Mouse (Mus musculus) heart, embryonic 15.5 days (tissue): ENCODE results near the gene Dscam. TPM values are rescaled to one million over a fixed set of nuclear protein-coding genes. Genes with fewer than 3 reads are reported as not detected.

Source experiments
- ATAC-seq: fragments of 200-750 bp; cut with Nextera tagmentation; replicated peaks from 2 replicates; pipeline ENCODE4 v1.8.0; 2017; ENCODE audit warnings: low read depth, moderate TSS enrichment; ENCODE audit not compliant: insufficient number of reproducible peaks, insufficient read depth, low FRiP score
- H3K27ac ChIP-seq: fragments of 300-500 bp; sonication (generic); 2 replicates; pipeline ENCODE4 v1.5.1; 2015; ENCODE audit warnings: mild to moderate bottlenecking, inconsistent platforms
- H3K27me3 ChIP-seq: fragments of 300-500 bp; sonication (generic); 2 replicates; pipeline ENCODE4 v1.6.1; 2015; ENCODE audit warnings: inconsistent platforms
- H3K36me3 ChIP-seq: fragments of 300-500 bp; sonication (generic); 2 replicates; pipeline ENCODE4 v1.6.1; 2015; ENCODE audit warnings: mild to moderate bottlenecking, inconsistent platforms
- H3K4me1 ChIP-seq: fragments of 300-500 bp; sonication (generic); replicated peaks from 2 replicates; pipeline ENCODE4 v1.6.1; 2015; ENCODE audit warnings: inconsistent platforms
- H3K4me2 ChIP-seq: fragments of 300-500 bp; sonication (generic); 2 replicates; pipeline ENCODE4 v1.6.1; 2015; ENCODE audit warnings: inconsistent platforms, mild to moderate bottlenecking, moderate library complexity
- H3K4me3 ChIP-seq: fragments of 300-500 bp; sonication (generic); 2 replicates; pipeline ENCODE4 v1.5.1; 2015; ENCODE audit warnings: mild to moderate bottlenecking, inconsistent platforms
- H3K9ac ChIP-seq: fragments of 300-500 bp; sonication (generic); 2 replicates; pipeline ENCODE4 v1.6.1; 2015; ENCODE audit warnings: mild to moderate bottlenecking, inconsistent platforms
- H3K9me3 ChIP-seq: fragments of 300-500 bp; sonication (generic); replicated peaks from 2 replicates; pipeline ENCODE4 v1.6.1; 2016; ENCODE audit warnings: inconsistent platforms
- WGBS: fragments of 180-500 bp; shearing (Covaris S2); methylation state at CpG from one replicate; pipeline ENCODE4 v1.1.7; 2015; ENCODE audit warnings: mixed read lengths; 5-methylcytosine and 5-hydroxymethylcytosine counted together
- polyA plus RNA-seq: library from polyadenylated mRNA; unstranded; fragments of >200 nt; fragmentation: Nextera tagmentation; extraction: Ambion mirVana; gene quantifications from 2 replicates; pipeline ENCODE4 v1.2.1, GENCODE M21; 2015

Gene Dscam
- polyA plus RNA-seq, 1 experiment from 2014 or later: not detected

DNA sequence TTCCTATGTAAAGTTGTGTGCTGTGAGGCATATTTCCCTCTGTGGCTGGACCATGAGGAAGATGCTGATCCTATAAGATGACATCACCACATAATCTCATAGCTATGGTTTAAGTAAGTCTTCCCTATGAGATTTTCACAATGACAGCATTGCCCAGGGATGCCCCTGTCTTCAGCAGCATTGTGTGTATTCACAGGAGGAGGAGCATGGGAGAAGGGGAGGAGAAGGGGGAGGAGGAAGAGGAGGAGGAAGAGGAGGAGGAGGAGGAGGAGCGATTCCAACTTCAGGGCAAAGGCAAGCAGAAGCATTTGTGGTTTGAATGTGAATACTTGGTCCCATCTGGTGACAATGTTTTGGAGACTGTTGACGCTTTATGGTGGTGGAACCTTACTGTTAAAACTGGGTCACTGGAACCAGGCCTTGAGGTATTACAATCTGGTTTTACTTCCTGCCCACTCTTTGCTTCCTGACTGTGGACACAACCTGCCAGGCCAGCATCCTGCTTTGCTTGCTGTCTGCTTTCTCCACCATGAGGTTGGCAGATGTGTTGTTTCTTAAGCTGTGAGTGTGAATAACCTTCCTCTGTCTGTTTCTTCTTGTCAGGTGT is 154.2 kb downstream of the Dscam start:
- ATAC-seq: no peak
- WGBS: 75% methylated on average over 2 of the region's 2 CpGs
- no peak overlapping the region for H3K27ac ChIP-seq

DNA sequence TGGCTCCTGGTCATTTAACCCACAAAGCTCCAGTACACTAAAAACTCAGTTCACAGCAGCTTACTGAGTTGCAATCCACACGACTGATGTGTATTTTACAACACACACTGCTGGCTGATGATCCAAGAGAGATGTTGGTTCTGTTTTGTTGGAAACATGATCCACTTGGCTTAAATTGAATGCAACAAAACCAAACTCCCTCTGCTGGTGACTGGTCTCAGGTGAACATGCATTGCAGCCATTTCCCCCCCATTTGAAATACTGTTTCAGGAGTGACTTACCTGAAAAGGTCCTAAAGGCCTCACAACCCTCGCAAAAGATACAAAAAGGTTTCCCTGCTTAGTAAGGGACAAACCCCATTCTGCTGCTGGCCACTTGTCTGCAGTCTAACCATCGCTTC is 156.2 kb downstream of the Dscam start:
- no peak overlapping the region for H3K4me2 ChIP-seq
- no peaks in the 10 kb centered on the region for H3K4me1 ChIP-seq
- ATAC-seq: no peak
- H3K27me3 ChIP-seq: no peaks in the 10 kb centered on the region
- no peak overlapping the region for H3K9ac ChIP-seq
- no peak overlapping the region for H3K27ac ChIP-seq
- H3K9me3 ChIP-seq: no peaks in the 10 kb centered on the region
- 69% methylated on average over 3 of the region's 3 CpGs for WGBS
- H3K4me3 ChIP-seq: no peak overlapping the region
- H3K36me3 ChIP-seq: no peaks in the 10 kb centered on the region

More for the DNA sequence above, 154.2 kb downstream of the Dscam start:
- Histone ChIP-seq H3K4me1 (no peaks in the 10 kb centered on the region), H3K9ac (no peak overlapping the region), H3K27me3 (no peaks in the 10 kb centered on the region), H3K9me3 (no peaks in the 10 kb centered on the region), H3K4me2 (no peak overlapping the region), H3K4me3 (no peak overlapping the region), H3K36me3 (no peaks in the 10 kb centered on the region)

DNA sequence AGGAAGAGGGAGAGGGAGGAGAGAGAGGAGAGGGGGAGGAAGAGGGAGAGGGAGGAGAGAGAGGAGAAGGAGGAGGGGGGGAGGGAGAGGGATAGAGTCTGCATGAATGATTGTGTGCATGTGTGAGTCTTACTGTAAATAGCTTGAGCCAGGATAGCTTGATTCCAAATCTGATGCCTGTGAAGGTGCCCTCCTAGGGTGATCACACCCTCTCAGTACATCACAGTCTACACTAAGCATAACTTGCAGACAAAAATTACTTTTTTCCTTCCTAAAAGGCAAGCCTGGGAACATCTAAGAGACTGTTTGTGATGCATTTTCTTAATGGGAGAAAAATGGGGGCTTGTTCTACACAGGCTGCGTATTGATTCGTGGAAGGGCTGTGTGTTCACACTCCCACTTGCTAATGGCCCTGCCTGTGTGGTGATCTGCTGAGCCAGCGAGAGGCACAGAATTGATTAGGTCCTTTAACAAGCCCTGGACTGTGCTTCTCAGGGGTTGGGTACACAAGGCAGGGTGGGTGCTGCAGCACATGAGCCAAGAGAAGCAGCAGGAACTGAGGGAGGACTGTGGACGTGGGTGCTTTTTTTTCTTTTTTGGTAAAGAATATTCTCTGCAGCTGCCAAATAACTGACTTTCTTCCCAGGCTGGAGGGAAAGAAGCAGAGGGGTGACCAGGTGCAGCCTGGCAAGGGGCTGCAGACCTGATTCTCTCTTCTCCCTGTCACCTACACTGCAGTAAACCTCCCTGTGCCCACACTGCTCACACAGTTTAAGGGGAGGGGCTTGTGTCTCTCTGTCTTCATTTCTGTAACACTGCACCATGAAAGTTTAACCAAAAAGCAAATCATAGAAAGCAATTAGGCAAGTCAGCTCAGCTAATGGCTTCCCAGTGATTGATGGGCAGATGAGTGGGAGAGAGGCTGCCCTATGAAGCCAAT is 161.2 kb downstream of the Dscam start:
- H3K4me2 ChIP-seq: no peak overlapping the region
- no peaks in the 10 kb centered on the region for H3K27me3 ChIP-seq
- H3K36me3 ChIP-seq: no peaks in the 10 kb centered on the region
- H3K27ac ChIP-seq: no peak overlapping the region
- no peak for ATAC-seq
- no peak overlapping the region for H3K9ac ChIP-seq
- peaks cover 8% of the 10 kb centered on the region for H3K4me1 ChIP-seq
- 58% methylated on average over 4 of the region's 4 CpGs for WGBS
- no peak overlapping the region for H3K4me3 ChIP-seq
- H3K9me3 ChIP-seq: no peaks in the 10 kb centered on the region

DNA sequence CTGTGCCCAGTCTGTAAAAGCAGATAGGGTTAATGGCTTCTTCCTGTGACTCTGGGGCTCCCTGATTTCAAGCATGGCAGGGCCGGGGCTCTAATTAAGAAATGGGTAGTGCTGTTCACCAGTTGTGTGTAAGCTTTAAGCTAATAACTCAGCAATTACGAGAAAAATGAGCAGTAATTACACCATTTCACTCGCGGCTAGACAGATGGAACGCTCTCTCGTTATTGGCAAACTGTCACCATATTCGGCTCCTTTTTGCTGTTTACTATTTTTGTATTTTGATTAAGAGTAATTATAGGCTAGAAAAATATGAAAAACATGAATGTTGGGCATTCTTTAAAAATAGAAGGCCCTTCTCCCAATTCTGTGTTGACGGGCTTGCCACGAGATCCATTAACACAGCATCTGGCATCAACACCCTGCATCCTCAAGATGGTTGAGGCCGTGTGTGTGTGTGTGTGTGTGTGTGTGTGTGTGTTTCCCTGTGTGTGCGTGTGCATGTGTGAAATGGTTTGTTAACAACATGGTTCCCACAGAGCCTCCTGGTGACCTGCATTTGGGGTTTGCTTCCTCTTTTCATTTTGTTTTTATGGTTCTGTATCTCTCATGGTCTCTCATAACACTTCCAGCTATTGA is 162.5 kb downstream of the Dscam start:
- H3K4me1 ChIP-seq: peaks cover 8% of the 10 kb centered on the region
- H3K27me3 ChIP-seq: no peaks in the 10 kb centered on the region
- no peak overlapping the region for H3K27ac ChIP-seq
- no peak overlapping the region for H3K9ac ChIP-seq
- 86% methylated on average over 11 of the region's 11 CpGs for WGBS
- no peak overlapping the region for H3K4me2 ChIP-seq
- ATAC-seq: no peak
- H3K4me3 ChIP-seq: no peak overlapping the region
- H3K9me3 ChIP-seq: no peaks in the 10 kb centered on the region
- no peaks in the 10 kb centered on the region for H3K36me3 ChIP-seq

DNA sequence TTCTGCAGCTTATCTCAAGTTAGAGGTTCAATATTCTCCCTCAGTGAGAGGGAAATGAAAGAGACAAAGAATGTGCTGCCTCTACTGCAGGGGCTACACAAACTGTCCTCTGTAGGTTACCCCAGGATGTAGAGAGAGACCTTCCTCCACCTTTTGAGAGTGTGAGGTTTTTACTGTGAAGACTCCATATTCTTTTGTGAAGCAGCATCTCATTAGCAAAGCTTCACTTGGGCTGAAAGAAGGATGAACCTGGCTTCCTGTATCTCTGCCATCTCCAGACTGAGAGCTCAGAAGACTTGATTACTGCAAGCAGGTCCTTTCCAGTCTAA is 163.7 kb downstream of the Dscam start:
- no peak for ATAC-seq
- H3K27ac ChIP-seq: no peak overlapping the region
- H3K9ac ChIP-seq: no peak overlapping the region
- H3K4me1 ChIP-seq: peaks cover 8% of the 10 kb centered on the region
- H3K9me3 ChIP-seq: no peaks in the 10 kb centered on the region
- no peak overlapping the region for H3K4me2 ChIP-seq
- no peaks in the 10 kb centered on the region for H3K27me3 ChIP-seq
- H3K4me3 ChIP-seq: no peak overlapping the region
- no peaks in the 10 kb centered on the region for H3K36me3 ChIP-seq

DNA sequence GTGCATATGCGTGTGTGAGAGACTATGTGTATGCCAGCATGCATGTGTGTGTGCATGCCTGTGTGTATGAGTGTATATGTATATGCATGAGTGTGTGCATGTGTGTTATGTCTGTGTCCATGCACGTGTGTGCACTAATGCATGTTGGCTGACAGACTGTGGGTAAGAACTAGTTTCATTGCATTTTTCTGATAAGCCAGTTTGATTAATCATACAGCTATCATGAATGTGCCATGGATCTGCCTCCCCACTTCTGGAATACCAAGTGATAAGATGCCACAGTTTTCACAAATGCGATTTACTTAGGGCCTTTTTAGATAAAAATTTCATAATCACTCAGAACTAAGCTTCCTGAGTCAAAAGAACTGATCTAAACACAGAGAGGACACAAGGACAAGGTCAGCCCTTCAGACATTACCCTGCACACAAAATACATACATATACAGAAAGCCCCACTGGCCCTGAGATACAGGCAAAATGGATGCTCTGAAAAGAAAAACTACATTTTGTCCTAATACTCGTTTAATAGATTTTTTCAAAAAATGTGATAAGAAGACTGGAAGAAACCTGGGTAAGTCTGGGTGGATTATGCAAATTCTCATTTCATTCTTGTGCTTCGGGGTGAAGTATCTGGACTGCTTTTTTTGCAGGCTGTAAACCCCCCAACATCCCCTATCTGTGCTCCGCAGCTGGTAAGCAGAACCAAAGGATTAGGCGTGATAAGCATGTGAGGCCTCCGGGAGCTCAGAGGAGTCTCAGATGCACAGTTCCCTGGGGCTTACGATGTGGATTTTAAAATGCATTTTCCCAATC is 164.3 kb downstream of the Dscam start:
- no peaks in the 10 kb centered on the region for H3K9me3 ChIP-seq
- no peaks in the 10 kb centered on the region for H3K27me3 ChIP-seq
- no peak overlapping the region for H3K9ac ChIP-seq
- no peak overlapping the region for H3K4me2 ChIP-seq
- no peak for ATAC-seq
- WGBS: 33% methylated on average over 9 of the region's 9 CpGs
- H3K4me1 ChIP-seq: peaks cover 8% of the 10 kb centered on the region
- no peak overlapping the region for H3K4me3 ChIP-seq
- H3K27ac ChIP-seq: no peak overlapping the region
- no peaks in the 10 kb centered on the region for H3K36me3 ChIP-seq

DNA sequence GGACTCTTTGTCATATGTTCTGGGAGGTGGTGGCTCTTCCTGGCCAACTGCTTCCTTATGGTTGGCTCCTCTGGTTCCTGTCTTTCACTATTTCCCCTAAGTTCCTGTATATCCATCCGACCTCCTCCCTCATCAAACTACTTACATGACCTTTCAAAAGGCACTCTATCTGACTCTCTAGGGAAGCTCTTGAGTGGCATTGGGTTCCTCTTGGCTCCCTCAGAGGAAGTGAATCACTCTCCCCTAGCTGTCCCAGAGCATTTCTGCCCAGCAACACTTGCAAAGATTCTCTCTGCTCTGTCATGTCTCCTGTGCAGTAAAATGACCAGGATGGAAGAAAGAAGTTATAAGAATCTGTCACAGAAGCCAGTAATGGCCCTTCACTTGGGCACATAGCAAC is 166.6 kb downstream of the Dscam start:
- Histone ChIP-seq H3K36me3 (no peaks in the 10 kb centered on the region), H3K4me3 (no peak overlapping the region), H3K9ac (no peak overlapping the region), H3K27me3 (no peaks in the 10 kb centered on the region), H3K4me1 (peaks cover 8% of the 10 kb centered on the region), H3K4me2 (no peak overlapping the region), H3K9me3 (no peaks in the 10 kb centered on the region), H3K27ac (no peak overlapping the region)
- ATAC-seq: no peak
- 40% methylated on average over 1 of the region's 1 CpGs for WGBS

DNA sequence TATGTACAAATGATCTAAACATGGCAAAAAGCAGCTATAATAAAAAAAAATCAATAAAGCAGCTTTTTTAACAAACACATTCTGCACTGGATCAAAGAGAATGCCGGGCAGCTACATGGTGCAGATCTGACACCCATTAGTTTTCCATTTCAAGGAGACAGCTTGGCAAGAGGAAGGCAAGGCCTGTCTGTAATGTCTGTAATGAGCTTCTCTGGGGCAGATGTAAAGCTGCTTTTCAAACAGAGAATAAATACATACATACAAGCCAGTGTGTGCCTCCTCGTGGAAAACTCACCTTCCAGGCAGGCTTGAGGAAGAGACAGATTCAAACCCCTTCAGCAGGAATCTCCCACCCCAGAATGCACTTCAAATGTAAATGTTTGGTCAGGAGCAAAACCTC is 167.7 kb downstream of the Dscam start:
- no peak overlapping the region for H3K9ac ChIP-seq
- H3K27me3 ChIP-seq: no peaks in the 10 kb centered on the region
- no peak overlapping the region for H3K4me2 ChIP-seq
- H3K27ac ChIP-seq: no peak overlapping the region
- peaks cover 8% of the 10 kb centered on the region for H3K4me1 ChIP-seq
- H3K4me3 ChIP-seq: no peak overlapping the region
- no peaks in the 10 kb centered on the region for H3K36me3 ChIP-seq
- no peaks in the 10 kb centered on the region for H3K9me3 ChIP-seq
- ATAC-seq: no peak
- 60% methylated on average over 2 of the region's 2 CpGs for WGBS

DNA sequence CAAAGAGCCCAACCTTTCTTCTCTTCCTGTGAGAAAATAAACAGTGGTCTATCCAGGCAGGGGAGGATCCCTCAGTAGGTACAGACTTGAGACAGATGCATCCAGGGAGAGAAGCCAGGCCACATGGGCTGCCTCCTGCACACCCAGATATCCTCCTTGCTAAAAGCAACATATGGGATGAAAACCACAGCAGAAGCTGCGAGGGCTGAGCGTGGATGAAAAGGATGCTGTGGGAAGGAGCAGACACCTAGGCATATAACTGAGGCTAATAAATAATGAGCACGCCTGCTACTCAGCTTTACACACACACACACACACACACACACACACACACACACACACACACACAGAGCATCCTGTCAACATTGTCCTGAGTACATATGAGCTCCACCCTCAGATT is 168.4 kb downstream of the Dscam start:
- H3K9me3 ChIP-seq: no peaks in the 10 kb centered on the region
- H3K4me2 ChIP-seq: no peak overlapping the region
- H3K4me3 ChIP-seq: no peak overlapping the region
- no peaks in the 10 kb centered on the region for H3K27me3 ChIP-seq
- H3K36me3 ChIP-seq: no peaks in the 10 kb centered on the region
- H3K27ac ChIP-seq: no peak overlapping the region
- WGBS: 61% methylated on average over 3 of the region's 3 CpGs
- no peak overlapping the region for H3K9ac ChIP-seq
- ATAC-seq: no peak
- H3K4me1 ChIP-seq: peaks cover 8% of the 10 kb centered on the region

DNA sequence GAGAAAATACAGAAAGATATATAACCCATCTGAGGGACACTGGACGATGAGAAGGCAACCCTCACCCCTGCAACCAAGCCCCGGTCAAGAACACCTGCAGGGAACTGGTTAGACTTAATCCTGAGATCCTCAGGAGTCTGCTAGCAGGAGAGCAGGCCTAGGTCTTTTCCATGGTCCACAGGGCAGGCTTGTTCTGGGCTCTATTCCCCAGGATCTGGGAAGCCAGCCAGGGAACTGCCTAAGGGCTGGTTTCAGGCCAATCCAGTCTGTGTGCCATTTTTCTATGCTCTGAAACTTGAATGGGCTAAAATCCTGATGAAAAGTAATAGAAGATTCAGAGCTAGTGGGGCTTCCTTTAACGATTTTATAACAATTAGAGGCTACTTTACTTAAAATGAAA is 173.7 kb downstream of the Dscam start:
- Histone ChIP-seq H3K4me3 (no peak overlapping the region), H3K27me3 (no peaks in the 10 kb centered on the region), H3K4me1 (no peaks in the 10 kb centered on the region), H3K27ac (no peak overlapping the region), H3K36me3 (no peaks in the 10 kb centered on the region), H3K9me3 (no peaks in the 10 kb centered on the region), H3K9ac (no peak overlapping the region), H3K4me2 (no peak overlapping the region)
- ATAC-seq: no peak
- WGBS: 56% methylated on average over 3 of the region's 3 CpGs

DNA sequence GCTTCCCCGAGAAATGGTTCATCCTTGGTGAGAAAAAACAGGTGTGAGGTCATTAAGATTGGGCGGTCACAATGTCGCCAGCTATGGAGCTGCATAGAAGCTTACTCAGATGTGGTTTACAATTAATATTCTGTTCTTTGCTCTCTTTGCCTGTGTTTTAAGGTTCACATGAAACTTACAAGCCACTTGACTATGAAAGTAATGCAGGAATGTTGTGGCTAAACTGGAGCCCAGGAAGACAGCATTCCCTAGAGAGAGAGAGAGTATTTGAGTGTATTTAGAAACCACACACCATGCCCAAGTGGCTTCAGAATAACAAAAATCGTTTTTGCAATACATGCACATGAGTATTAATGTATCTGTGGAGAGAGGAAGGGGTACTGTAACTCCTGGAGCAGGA is 174.7 kb downstream of the Dscam start:
- Histone ChIP-seq H3K27ac (no peak overlapping the region), H3K4me1 (no peaks in the 10 kb centered on the region), H3K9me3 (no peaks in the 10 kb centered on the region), H3K4me3 (no peak overlapping the region), H3K27me3 (no peaks in the 10 kb centered on the region), H3K9ac (no peak overlapping the region), H3K36me3 (no peaks in the 10 kb centered on the region), H3K4me2 (no peak overlapping the region)
- ATAC-seq: no peak
- WGBS: 73% methylated on average over 4 of the region's 4 CpGs
